Mouse (Mus musculus): ENCODE results near the gene Rbbp4. TPM values are rescaled to one million over a fixed set of nuclear protein-coding genes. Genes with fewer than 3 reads are reported as not detected.

The Rbbp4 gene
- total RNA-seq (2021) (10 to 100 TPM; 67.0 to 70.7 TPM), polyA plus RNA-seq (2012; rRNA removed) (16.8 and 34.5 TPM in 2 replicates)
- long read RNA-seq, partial matches to known transcripts = 1 of 9 reads
- long read RNA-seq, other reads (novel, unspliced or antisense) = 8 of 9 reads

- Histone ChIP-seq H3K4me3 (peak within 1 kb of the TSS; percentile 92), H3K27ac (peak within 1 kb of the TSS; percentile 96), H3K9ac (ENCODE audit: low read depth, low read length) (peak within 1 kb of the TSS; percentile 96), H3K36me3 (ENCODE audit: control insufficient read depth, insufficient read depth, low read length) (peaks cover 24% of the 10 kb centered on the region), H3K27me3 (ENCODE audit: control insufficient read depth, insufficient read depth, low read length) (no peaks in the 10 kb centered on the region), H3K79me2 (replicated peaks; ENCODE audit: control insufficient read depth, insufficient read depth, low read length) (peaks cover 2% of the 10 kb centered on the region), H3K4me1 (ENCODE audit: control insufficient read depth, insufficient read depth, low read length) (peaks cover 2% of the 10 kb centered on the region)
- no peak for TF ChIP-seq EP300 (IDR thresholded peaks at IDR 0.05; ENCODE audit: insufficient read depth, low read depth, low read length)
- TF ChIP-seq CTCF (IDR thresholded peaks at IDR 0.05) = peak; percentile 54
- TF ChIP-seq POLR2A (IDR thresholded peaks at IDR 0.05; ENCODE audit: insufficient read depth, low read depth, low read length) = peak; percentile 67
- under 1% methylated on average over 73 of the region's 73 CpGs for WGBS
- DNase-seq = peak; percentile 94 to 99
- intact Hi-C loops (cut with DNase I) = loop anchor here (2.0 kb wide), 1 partner anchor 125 kb away; the partner anchor contains the start of gene Bsdc1
Measured at GRCm38 (mm10) chr4:129335216-129336074, at the start of gene Rbbp4, which contains the start of gene Zbtb8os. Rbbp4 (minus strand) TSS chr4:129335370. Zbtb8os (plus strand) TSS chr4:129335695.

DNA sequence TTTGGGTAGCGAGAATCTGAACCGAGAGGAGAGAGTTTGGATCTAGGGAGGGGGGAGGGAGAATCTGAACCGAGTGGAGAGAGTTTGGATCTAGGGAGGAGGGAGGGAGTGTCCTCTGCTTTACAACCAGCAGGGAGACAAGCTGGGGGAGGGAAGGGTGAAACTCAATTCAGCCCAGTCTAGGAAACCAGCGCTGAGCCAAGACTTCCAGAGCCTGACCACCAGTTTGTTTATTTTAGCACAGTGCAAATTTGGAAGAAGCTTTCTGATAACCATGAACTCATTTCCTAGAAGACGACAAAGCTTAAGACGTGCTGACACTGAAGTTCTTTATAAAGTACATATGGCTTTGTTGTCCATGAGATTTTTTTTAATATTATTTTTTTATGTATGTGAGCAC lies 49.3 kb upstream of the Rbbp4 start:
- H3K4me1 ChIP-seq (ENCODE audit: control insufficient read depth, insufficient read depth, low read length) = peaks cover 3% of the 10 kb centered on the region; the same call in 1 of the 2 replicates
- peak; percentile 36 to 61 for DNase-seq
- no peak overlapping the region for H3K4me3 ChIP-seq
- WGBS = 22% methylated on average over 6 of the region's 6 CpGs
- no peaks in the 10 kb centered on the region for H3K79me2 ChIP-seq (replicated peaks; ENCODE audit: control insufficient read depth, insufficient read depth, low read length)
- H3K9ac ChIP-seq (ENCODE audit: low read depth, low read length) = no peak overlapping the region
- TF ChIP-seq EP300 (IDR thresholded peaks at IDR 0.05; ENCODE audit: insufficient read depth, low read depth, low read length) = 0 out of 2 replicates have a peak, but pooled peaks have one; percentile 14
- TF ChIP-seq POLR2A (IDR thresholded peaks at IDR 0.05; ENCODE audit: insufficient read depth, low read depth, low read length) = no peak
- H3K27me3 ChIP-seq (ENCODE audit: control insufficient read depth, insufficient read depth, low read length) = no peaks in the 10 kb centered on the region
- no peaks in the 10 kb centered on the region for H3K36me3 ChIP-seq (ENCODE audit: control insufficient read depth, insufficient read depth, low read length)
- intact Hi-C loops (cut with DNase I) = no loop called here
- H3K27ac ChIP-seq = no peak overlapping the region

GRCm38 (mm10) chr4:129383586-129383985 lies 48.4 kb upstream of the Rbbp4 start:
- Histone ChIP-seq H3K27me3 (ENCODE audit: control insufficient read depth, insufficient read depth, low read length) (no peaks in the 10 kb centered on the region), H3K27ac (no peak overlapping the region), H3K79me2 (replicated peaks; ENCODE audit: control insufficient read depth, insufficient read depth, low read length) (no peaks in the 10 kb centered on the region), H3K36me3 (ENCODE audit: control insufficient read depth, insufficient read depth, low read length) (no peaks in the 10 kb centered on the region), H3K4me3 (no peak overlapping the region), H3K9ac (ENCODE audit: low read depth, low read length) (no peak overlapping the region), H3K4me1 (ENCODE audit: control insufficient read depth, insufficient read depth, low read length) (peaks cover 3% of the 10 kb centered on the region; the same call in 1 of the 2 replicates)
- intact Hi-C loops (cut with DNase I) = no loop called here
- TF ChIP-seq CTCF (IDR thresholded peaks at IDR 0.05) (no peak), EP300 (IDR thresholded peaks at IDR 0.05; ENCODE audit: insufficient read depth, low read depth, low read length) (no peak), POLR2A (IDR thresholded peaks at IDR 0.05; ENCODE audit: insufficient read depth, low read depth, low read length) (no peak)
- no peak for DNase-seq
- 50% methylated on average over 3 of the region's 3 CpGs for WGBS

DNA sequence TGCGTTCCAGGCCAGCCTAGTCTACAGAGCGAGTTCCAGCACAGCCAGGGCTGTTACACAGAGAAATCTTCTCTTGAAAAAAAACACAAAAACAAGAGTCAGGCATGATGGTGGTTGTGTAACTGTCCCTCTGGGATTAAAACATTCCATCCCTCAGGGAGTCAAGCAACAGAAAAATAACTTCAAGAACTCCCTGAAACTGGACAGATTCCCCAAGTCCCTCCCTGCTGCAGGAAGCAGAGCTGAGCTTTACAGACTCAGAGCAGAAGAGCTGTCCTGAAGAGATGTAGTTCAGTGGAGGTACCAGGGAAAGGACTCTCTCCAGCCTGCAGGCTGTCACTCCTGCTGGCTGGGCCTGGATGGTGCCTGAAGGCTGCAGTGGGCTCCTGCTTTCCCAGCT lies 47.3 kb upstream of the Rbbp4 start:
- no peak overlapping the region for H3K4me3 ChIP-seq
- H3K27me3 ChIP-seq (ENCODE audit: control insufficient read depth, insufficient read depth, low read length) = no peaks in the 10 kb centered on the region
- DNase-seq = peak; percentile 45 to 46
- H3K9ac ChIP-seq (ENCODE audit: low read depth, low read length) = peak overlapping the region; percentile 60
- H3K27ac ChIP-seq = peak overlapping the region; percentile 52
- H3K4me1 ChIP-seq (ENCODE audit: control insufficient read depth, insufficient read depth, low read length) = peaks cover 3% of the 10 kb centered on the region; the same call in 1 of the 2 replicates
- intact Hi-C loops (cut with DNase I) = no loop called here
- WGBS = 77% methylated on average over 2 of the region's 2 CpGs
- no peaks in the 10 kb centered on the region for H3K79me2 ChIP-seq (replicated peaks; ENCODE audit: control insufficient read depth, insufficient read depth, low read length)
- TF ChIP-seq EP300 (IDR thresholded peaks at IDR 0.05; ENCODE audit: insufficient read depth, low read depth, low read length) = no peak
- TF ChIP-seq POLR2A (IDR thresholded peaks at IDR 0.05; ENCODE audit: insufficient read depth, low read depth, low read length) = peak; percentile 74
- H3K36me3 ChIP-seq (ENCODE audit: control insufficient read depth, insufficient read depth, low read length) = no peaks in the 10 kb centered on the region

- WGBS = 77% methylated on average over 9 of the region's 9 CpGs
- intact Hi-C loops (cut with DNase I) = no loop called here
- TF ChIP-seq EP300 (IDR thresholded peaks at IDR 0.05; ENCODE audit: insufficient read depth, low read depth, low read length) (no peak), POLR2A (IDR thresholded peaks at IDR 0.05; ENCODE audit: insufficient read depth, low read depth, low read length) (no peak), CTCF (IDR thresholded peaks at IDR 0.05) (no peak)
- DNase-seq = no peak
- H3K36me3 ChIP-seq (ENCODE audit: control insufficient read depth, insufficient read depth, low read length) = no peaks in the 10 kb centered on the region
- no peak overlapping the region for H3K4me3 ChIP-seq
- H3K27ac ChIP-seq = peak overlapping the region; percentile 12
- H3K79me2 ChIP-seq (replicated peaks; ENCODE audit: control insufficient read depth, insufficient read depth, low read length) = no peaks in the 10 kb centered on the region
- no peak overlapping the region for H3K9ac ChIP-seq (ENCODE audit: low read depth, low read length)
- H3K27me3 ChIP-seq (ENCODE audit: control insufficient read depth, insufficient read depth, low read length) = no peaks in the 10 kb centered on the region
- H3K4me1 ChIP-seq (ENCODE audit: control insufficient read depth, insufficient read depth, low read length) = peaks cover 3% of the 10 kb centered on the region; the same call in 1 of the 2 replicates
Measured at GRCm38 (mm10) chr4:129382029-129382428, 46.9 kb upstream of the Rbbp4 start.

DNA sequence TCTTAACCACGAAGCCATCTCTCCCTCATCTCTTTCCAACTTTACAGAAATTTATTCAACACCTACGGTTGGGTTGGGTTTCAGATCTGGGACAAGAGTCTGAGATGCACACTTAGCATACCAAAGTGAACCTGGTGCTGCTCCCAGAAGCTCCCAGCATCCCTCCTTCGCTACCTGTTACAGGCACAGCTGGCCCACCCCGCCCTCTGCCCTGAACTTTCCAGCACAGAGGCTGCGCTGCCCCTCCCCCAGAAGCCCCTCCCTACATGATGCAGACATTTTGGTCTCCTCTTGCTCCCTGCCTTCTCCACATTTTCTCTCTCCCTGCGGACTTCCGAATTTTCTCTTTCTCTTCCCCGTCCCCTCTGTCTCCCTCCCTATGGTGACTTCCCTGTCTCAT lies 46.0 kb upstream of the Rbbp4 start:
- intact Hi-C loops (cut with DNase I) = no loop called here
- 84% methylated on average over 8 of the region's 8 CpGs for WGBS

More for the DNA sequence above, 46.0 kb upstream of the Rbbp4 start:
- Histone ChIP-seq H3K27me3 (ENCODE audit: control insufficient read depth, insufficient read depth, low read length) (no peaks in the 10 kb centered on the region), H3K36me3 (ENCODE audit: control insufficient read depth, insufficient read depth, low read length) (no peaks in the 10 kb centered on the region), H3K9ac (ENCODE audit: low read depth, low read length) (no peak overlapping the region), H3K79me2 (replicated peaks; ENCODE audit: control insufficient read depth, insufficient read depth, low read length) (no peaks in the 10 kb centered on the region), H3K4me1 (ENCODE audit: control insufficient read depth, insufficient read depth, low read length) (peaks cover 3% of the 10 kb centered on the region; the same call in 1 of the 2 replicates), H3K4me3 (no peak overlapping the region), H3K27ac (no peak overlapping the region)
- TF ChIP-seq EP300 (IDR thresholded peaks at IDR 0.05; ENCODE audit: insufficient read depth, low read depth, low read length) (no peak), POLR2A (IDR thresholded peaks at IDR 0.05; ENCODE audit: insufficient read depth, low read depth, low read length) (no peak)
- DNase-seq = no peak
